Mouse (Mus musculus) kidney, embryonic 16.5 days (tissue): Measurements from ENCODE around the gene Mlst8. TPM values are rescaled to one million over a fixed set of nuclear protein-coding genes. Genes with fewer than 3 reads are reported as not detected.
A peak's percentile ranks its signal among the peaks of the same experiment; 100 is the strongest.
"Not testable (repeated sequence)": the region's sequence is repeated elsewhere in the genome, so short reads cannot be mapped to it uniquely, and the experiment has no call there.

Experiments used
- ATAC-seq: fragments of 200-750 bp; cut with Nextera tagmentation; 2 replicates; pipeline ENCODE4 v1.8.0; 2017; ENCODE audit warnings: moderate TSS enrichment; ENCODE audit not compliant: low FRiP score, low TSS enrichment
- H3K27ac ChIP-seq: fragments of 300-500 bp; sonication (generic); 2 replicates; pipeline ENCODE4 v1.5.1; 2014; ENCODE audit warnings: low read length
- H3K27me3 ChIP-seq: fragments of 300-500 bp; sonication (generic); 2 replicates; pipeline ENCODE4 v1.6.1; 2014; ENCODE audit warnings: low read length, control low read depth, mixed read lengths; ENCODE audit not compliant: insufficient read depth
- H3K36me3 ChIP-seq: fragments of 300-500 bp; sonication (generic); 2 replicates; pipeline ENCODE4 v1.6.1; 2014; ENCODE audit warnings: low read length, control low read depth, mixed read lengths; ENCODE audit not compliant: insufficient read depth
- H3K4me1 ChIP-seq: fragments of 300-500 bp; sonication (generic); 2 replicates; pipeline ENCODE4 v1.6.1; 2014; ENCODE audit warnings: low read length, control low read depth, mixed read lengths; ENCODE audit not compliant: insufficient read depth
- H3K4me2 ChIP-seq: fragments of 300-500 bp; sonication (generic); replicated peaks from 2 replicates; pipeline ENCODE4 v1.6.1; 2014; ENCODE audit warnings: low read depth, low read length
- H3K4me3 ChIP-seq: fragments of 300-500 bp; sonication (generic); 2 replicates; pipeline ENCODE4 v1.5.1; 2014; ENCODE audit warnings: mild to moderate bottlenecking, low read length
- H3K9ac ChIP-seq: fragments of 300-500 bp; sonication (generic); replicated peaks from 2 replicates; pipeline ENCODE4 v1.6.1; 2014; ENCODE audit warnings: low read length
- H3K9me3 ChIP-seq: fragments of 300-500 bp; sonication (generic); 2 replicates; pipeline ENCODE4 v1.6.1; 2016; ENCODE audit warnings: low read length, control low read depth
- WGBS: fragments of 180-500 bp; shearing (Covaris S2); extraction: QIAGEN DNeasy Blood & Tissue Kit; methylation state at CpG from one replicate; pipeline ENCODE4 v1.1.7; 2014; 5-methylcytosine and 5-hydroxymethylcytosine counted together
- polyA plus RNA-seq: library from polyadenylated mRNA; unstranded; fragments of >200 nt; fragmentation: Nextera tagmentation; extraction: Ambion mirVana; gene quantifications from 2 replicates; pipeline ENCODE4 v1.2.1, GENCODE M21; 2015

The Mlst8 gene
- polyA plus RNA-seq, 1 experiment from 2014 or later, result 39.3 TPM

- H3K27me3 ChIP-seq, result no peaks in the 10 kb centered on the region
- H3K27ac ChIP-seq, result no peak overlapping the region
- H3K4me3 ChIP-seq, result no peak overlapping the region
- peaks cover 63% of the 10 kb centered on the region for H3K36me3 ChIP-seq
- H3K9ac ChIP-seq, result no peak overlapping the region
- ATAC-seq, result no peak
- H3K4me2 ChIP-seq, result no peak overlapping the region
- no peaks in the 10 kb centered on the region for H3K4me1 ChIP-seq
- 92% methylated on average over 8 of the region's 8 CpGs for WGBS
- H3K9me3 ChIP-seq, result no peaks in the 10 kb centered on the region
Measured at GRCm38 (mm10) chr17:24440377-24440776, 38.5 kb downstream of the Mlst8 start.

GRCm38 (mm10) chr17:24437016-24437415 lies 41.9 kb downstream of the Mlst8 start:
- WGBS, result 83% methylated on average over 5 of the region's 5 CpGs
- Histone ChIP-seq H3K27me3 (no peaks in the 10 kb centered on the region), H3K4me1 (no peaks in the 10 kb centered on the region), H3K27ac (no peak overlapping the region), H3K4me3 (no peak overlapping the region), H3K9ac (no peak overlapping the region), H3K9me3 (no peaks in the 10 kb centered on the region), H3K36me3 (peaks cover 62% of the 10 kb centered on the region), H3K4me2 (no peak overlapping the region)
- 0 out of 2 replicates have a peak, but pooled peaks have one; percentile 28 for ATAC-seq

- H3K4me1 ChIP-seq, result peaks cover 4% of the 10 kb centered on the region; the same call in 1 of the 2 replicates
- no peak for ATAC-seq
- 76% methylated on average over 14 of the region's 14 CpGs for whole genome bisulfite sequencing
- no peak overlapping the region for H3K27ac ChIP-seq
- peaks cover 22% of the 10 kb centered on the region for H3K36me3 ChIP-seq
- no peak overlapping the region for H3K4me2 ChIP-seq
- no peak overlapping the region for H3K9ac ChIP-seq
- no peaks in the 10 kb centered on the region for H3K9me3 ChIP-seq
- H3K4me3 ChIP-seq, result no peak overlapping the region
- H3K27me3 ChIP-seq, result no peaks in the 10 kb centered on the region
Measured at GRCm38 (mm10) chr17:24429201-24429983, 49.5 kb downstream of the Mlst8 start.

- Histone ChIP-seq H3K27me3 (no peaks in the 10 kb centered on the region), H3K27ac (peak overlapping the region; percentile 98), H3K4me2 (peak overlapping the region; percentile 69), H3K36me3 (peaks cover 31% of the 10 kb centered on the region), H3K9me3 (no peaks in the 10 kb centered on the region), H3K4me3 (peak overlapping the region; percentile 83), H3K4me1 (peaks cover 4% of the 10 kb centered on the region; the same call in 1 of the 2 replicates), H3K9ac (peak overlapping the region; percentile 91)
- 0 out of 2 replicates have a peak, but pooled peaks have one; percentile 25 for ATAC-seq
- 2% methylated on average over 8 of the region's 8 CpGs for WGBS
Measured at GRCm38 (mm10) chr17:24427170-24427557, 51.7 kb downstream of the Mlst8 start.

- Histone ChIP-seq H3K4me1 (peaks cover 4% of the 10 kb centered on the region; the same call in 1 of the 2 replicates), H3K4me3 (peak within 1 kb of the TSS; percentile 83), H3K9ac (peak within 1 kb of the TSS; percentile 91), H3K27me3 (no peaks in the 10 kb centered on the region), H3K36me3 (peaks cover 37% of the 10 kb centered on the region), H3K27ac (peak within 1 kb of the TSS; percentile 98), H3K9me3 (no peaks in the 10 kb centered on the region), H3K4me2 (peak within 1 kb of the TSS; percentile 69)
- WGBS, result under 1% methylated on average over 42 of the region's 48 CpGs
- ATAC-seq, result peak; percentile 99
Measured at GRCm38 (mm10) chr17:24426471-24427169, 52.3 kb downstream of the Mlst8 start, which contains the start of gene Eci1. Gene Eci1, plus strand, starts transcription at chr17:24426641.

- H3K4me3 ChIP-seq, result peak overlapping the region; percentile 83; the same call in 1 of the 2 replicates
- no peaks in the 10 kb centered on the region for H3K9me3 ChIP-seq
- H3K4me1 ChIP-seq, result peaks cover 4% of the 10 kb centered on the region; the same call in 1 of the 2 replicates
- peak overlapping the region; percentile 98 for H3K27ac ChIP-seq
- H3K27me3 ChIP-seq, result no peaks in the 10 kb centered on the region
- no peak overlapping the region for H3K9ac ChIP-seq
- 88% methylated on average over 7 of the region's 7 CpGs for WGBS
- peaks cover 44% of the 10 kb centered on the region for H3K36me3 ChIP-seq
- ATAC-seq, result no peak
- H3K4me2 ChIP-seq, result no peak overlapping the region
Measured at GRCm38 (mm10) chr17:24425905-24426304, 53.0 kb downstream of the Mlst8 start.

GRCm38 (mm10) chr17:24425326-24425725 lies 53.6 kb downstream of the Mlst8 start:
- not testable (repeated sequence) for ATAC-seq

GRCm38 (mm10) chr17:24424489-24424888 lies 54.4 kb downstream of the Mlst8 start:
- H3K4me2 ChIP-seq, result no peak overlapping the region
- no peak for ATAC-seq
- H3K4me3 ChIP-seq, result no peak overlapping the region
- no peaks in the 10 kb centered on the region for H3K9me3 ChIP-seq
- peaks cover 55% of the 10 kb centered on the region for H3K36me3 ChIP-seq
- H3K4me1 ChIP-seq, result peaks cover 4% of the 10 kb centered on the region; the same call in 1 of the 2 replicates
- H3K27me3 ChIP-seq, result no peaks in the 10 kb centered on the region
- WGBS, result 95% methylated on average over 5 of the region's 5 CpGs
- no peak overlapping the region for H3K27ac ChIP-seq
- no peak overlapping the region for H3K9ac ChIP-seq

More at GRCm38 (mm10) chr17:24425326-24425725, 53.6 kb downstream of the Mlst8 start:
- H3K9ac ChIP-seq, H3K27ac ChIP-seq, H3K27me3 ChIP-seq, H3K4me1 ChIP-seq, H3K4me2 ChIP-seq, H3K9me3 ChIP-seq, H3K4me3 ChIP-seq: not testable (repeated sequence)
- peaks cover 49% of the 10 kb centered on the region for H3K36me3 ChIP-seq
- WGBS, result 91% methylated on average over 5 of the region's 8 CpGs
